Mouse (Mus musculus): Measurements from ENCODE around the gene Il2. TPM values are rescaled to one million over a fixed set of nuclear protein-coding genes. Genes with fewer than 3 reads are reported as not detected.

Il2 gene
- not detected for total RNA-seq (2021)
- long read RNA-seq, experiment 1, result 0 reads
- long read RNA-seq, experiment 2, result 0 reads

DNA sequence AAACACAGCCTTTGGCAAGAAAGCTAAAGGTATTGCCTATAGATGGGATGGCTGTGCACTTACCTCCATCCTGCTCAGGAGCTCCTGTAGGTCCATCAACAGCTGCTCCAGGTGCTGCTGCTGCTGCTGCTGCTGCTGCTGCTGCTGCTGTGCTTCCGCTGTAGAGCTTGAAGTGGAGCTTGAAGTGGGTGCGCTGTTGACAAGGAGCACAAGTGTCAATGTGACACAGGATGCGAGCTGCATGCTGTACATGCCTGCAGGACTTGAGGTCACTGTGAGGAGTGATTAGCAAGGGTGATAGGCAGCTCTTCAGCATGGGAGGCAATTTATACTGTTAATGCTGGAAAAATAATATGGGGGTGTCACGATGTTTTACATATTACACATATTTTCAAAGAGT, at the start of gene Il2:
TSS of gene Il2 (minus strand) at position 305 of the 400 bp plus-strand sequence.
- no peak for DNase-seq
- intact Hi-C loops (cut with DNase I), result no loop called here

DNA sequence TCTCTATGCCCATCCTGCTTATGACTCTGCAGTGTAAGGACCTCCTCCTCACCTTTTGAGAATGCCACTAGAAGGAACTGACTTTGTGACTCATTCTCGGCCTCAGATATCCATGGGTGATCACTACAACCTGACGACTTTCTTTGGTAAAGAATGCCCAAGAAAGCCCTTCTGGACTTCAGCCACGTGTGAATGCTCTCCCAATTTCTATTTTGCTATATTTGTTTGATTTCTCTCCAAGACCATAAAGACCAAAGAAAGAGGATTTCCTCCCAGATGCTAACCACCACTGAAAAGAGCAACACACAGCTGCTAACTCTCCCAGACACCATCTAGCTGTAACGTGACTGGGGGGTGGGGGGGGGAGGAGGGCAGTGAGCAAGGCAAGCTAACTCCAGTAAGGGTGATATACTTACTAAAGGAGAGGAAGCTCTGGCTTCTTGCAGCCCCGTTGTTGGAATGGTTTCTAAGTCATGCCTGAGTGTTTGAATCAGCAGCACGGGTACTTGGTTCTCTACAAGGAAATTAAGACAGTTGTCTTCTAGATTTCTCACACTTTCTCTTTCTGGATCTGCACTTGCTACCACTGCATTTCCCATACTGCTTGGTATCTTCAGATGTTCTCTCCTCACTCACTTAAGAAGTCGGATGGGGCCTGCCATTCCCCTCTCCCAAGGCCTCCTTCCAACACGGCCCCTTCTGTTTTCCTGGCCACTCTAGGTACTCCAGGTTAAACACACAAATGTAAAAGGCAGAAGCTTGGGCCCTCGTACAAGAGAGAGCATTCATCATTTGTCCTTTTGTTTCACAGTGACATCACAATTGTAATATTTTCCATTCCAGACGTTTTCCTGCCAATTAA, 49.2 kb upstream of the Il2 start:
- no peak for DNase-seq
- intact Hi-C loops (cut with DNase I), result no loop called here

DNA sequence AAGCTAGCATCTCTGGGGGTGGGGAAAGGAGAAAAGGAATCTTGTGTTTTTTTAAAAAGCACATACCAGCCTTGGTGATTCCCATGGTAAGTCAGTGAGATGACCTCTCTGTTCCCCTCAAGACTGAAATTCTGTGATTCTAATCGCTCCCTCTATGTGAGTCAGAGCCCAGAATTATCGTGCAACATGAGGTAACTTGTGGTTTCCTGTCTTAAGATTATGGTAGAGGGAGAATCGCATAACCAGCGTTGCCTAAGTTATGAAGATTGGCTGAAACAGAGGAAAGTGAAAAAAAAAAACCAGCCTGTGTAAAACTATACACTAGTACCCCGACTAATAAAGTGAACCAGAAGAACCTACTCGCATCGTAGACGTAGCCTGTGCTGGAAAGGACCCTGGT, 47.5 kb upstream of the Il2 start:
- no peak for DNase-seq
- intact Hi-C loops (cut with DNase I), result no loop called here

DNA sequence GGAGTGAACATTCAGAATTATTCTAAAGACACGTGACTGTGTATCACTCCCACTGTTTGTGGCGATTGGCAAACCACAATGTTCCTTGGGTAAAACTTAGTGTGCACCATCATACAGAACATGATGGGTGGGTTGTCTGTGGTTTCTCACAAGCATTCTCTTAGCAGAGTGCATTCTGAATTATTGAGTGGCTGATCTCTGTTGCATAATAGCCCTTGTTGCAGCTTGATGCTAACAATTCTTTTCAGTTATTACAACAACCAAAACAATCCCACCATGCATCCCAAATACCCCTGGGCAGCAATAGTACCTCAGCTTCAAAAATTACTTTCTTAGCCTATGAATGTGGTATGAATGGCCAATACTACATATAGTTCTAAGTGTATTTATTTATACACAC, 43.5 kb upstream of the Il2 start:
- no peak for DNase-seq
- intact Hi-C loops (cut with DNase I), result no loop called here

DNA sequence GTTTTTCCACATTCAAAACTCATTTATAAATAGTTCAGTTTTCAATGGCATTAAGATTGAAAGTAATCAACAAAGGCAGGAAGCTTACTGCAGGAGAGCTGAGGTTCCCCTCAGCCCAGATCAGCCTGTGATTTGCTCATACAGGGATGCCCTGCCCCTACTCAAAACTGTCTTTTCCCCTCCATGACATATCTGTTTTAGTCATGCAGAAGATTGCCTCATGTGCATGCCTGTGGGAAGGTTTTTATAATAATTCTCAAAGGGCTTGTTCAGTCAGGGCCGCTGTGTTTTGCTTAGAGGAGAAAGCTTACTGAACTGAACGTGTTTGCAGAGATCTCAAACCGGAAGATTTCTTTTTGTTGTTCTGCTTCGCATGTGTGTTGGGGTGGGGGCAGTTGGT, 35.3 kb upstream of the Il2 start:
- no peak for DNase-seq
- intact Hi-C loops (cut with DNase I), result no loop called here

DNA sequence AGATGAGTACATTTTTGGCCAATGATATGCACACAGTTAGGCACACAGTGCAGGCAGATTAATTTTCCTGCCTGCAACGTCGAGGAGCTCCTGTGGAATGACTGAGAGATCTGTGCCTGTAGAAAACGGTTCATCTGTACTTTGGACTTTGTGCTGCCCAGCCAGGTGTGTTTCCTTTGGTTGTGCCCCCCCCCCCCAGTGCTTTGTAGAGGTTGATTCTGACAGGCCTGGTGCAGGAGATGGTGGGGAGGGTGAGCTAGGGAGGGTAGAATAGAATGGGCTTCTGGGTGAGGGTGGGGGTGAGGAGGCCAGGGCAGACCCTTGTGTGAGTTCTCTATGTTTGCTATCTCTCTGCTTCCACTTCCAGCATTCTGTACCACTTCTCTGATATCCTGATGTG, 32.5 kb upstream of the Il2 start:
- no peak for DNase-seq
- intact Hi-C loops (cut with DNase I), result no loop called here

DNA sequence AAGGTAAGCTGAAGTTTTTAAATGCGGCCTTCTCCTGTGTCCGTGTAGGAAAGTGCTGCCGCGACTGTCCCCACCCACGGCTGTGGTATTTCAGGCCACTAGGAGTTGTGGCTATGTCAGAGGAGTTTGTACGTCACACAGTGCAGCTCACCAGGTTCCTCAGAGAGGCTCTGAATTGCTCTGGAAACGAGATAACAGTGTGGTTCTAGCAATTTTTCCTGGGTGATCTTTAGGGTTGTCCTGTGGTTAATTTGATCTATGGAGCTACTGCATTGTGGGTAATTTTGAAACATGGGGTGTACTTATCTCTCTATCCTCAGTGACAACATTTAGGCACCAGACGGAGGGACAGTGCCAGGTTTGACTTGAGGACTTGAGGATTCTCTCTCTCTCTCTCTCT, 31.3 kb upstream of the Il2 start:
- DNase-seq, result no peak
- intact Hi-C loops (cut with DNase I), result no loop called here

DNA sequence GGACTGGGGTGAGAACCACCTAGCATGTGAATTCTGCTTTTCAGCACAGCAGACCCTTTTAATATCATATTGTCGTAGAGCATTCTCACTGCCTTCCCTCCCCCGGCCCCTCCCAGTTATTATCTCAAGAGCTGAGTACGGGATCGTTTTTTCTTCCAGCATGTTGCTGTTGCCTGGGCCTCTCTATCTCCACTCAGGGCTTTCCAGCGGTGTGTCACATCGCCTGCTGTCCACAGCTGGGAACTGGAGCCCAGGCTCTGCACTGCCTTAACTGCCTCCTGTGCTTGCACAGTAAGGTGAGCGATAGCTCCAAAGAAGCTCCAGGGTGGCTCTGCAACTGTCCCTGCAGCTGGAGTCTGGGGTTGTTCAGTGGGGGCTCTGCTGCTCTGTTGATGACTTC, 28.6 kb upstream of the Il2 start:
- intact Hi-C loops (cut with DNase I), result no loop called here
- DNase-seq, result no peak

DNA sequence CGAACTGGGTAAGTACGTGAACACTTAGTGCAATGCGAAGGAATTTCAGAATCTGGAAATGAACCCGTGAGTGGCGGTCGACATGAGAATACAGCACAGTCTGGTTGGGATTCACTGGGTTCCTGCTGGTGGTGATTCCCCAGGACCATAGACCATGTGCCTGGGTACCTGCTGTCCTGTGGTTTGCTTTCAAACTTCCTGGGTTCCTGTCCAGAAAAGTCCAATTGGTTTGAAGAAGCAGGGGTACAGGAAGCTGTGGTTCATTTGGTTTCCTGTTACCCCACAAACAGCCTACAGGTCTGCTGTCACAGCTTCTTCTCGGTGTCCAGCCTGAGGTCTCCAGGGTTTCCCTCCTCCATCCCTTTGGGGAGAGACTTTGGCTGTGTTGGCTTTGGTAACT, 27.2 kb upstream of the Il2 start:
- intact Hi-C loops (cut with DNase I), result no loop called here
- no peak for DNase-seq

DNA sequence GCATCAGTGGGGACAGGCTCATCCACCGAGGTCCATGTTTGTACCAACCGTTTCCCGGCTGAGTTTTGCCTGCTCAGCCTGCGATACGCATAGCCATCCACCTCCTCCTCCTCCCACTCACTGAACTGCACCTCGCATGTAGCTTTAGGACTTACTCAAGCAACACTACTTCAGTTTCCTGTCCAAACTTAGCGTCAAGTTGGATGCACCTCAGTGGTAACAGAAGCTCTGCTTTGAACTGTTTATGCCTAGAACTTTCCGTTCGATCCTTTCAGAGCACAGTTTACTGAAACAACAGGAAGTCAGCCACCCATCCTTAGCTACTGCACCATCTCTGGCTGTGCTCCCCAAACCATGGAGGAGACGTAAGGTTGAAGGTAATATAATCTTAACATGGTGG, 26.5 kb upstream of the Il2 start:
- no peak for DNase-seq
- intact Hi-C loops (cut with DNase I), result no loop called here

DNA sequence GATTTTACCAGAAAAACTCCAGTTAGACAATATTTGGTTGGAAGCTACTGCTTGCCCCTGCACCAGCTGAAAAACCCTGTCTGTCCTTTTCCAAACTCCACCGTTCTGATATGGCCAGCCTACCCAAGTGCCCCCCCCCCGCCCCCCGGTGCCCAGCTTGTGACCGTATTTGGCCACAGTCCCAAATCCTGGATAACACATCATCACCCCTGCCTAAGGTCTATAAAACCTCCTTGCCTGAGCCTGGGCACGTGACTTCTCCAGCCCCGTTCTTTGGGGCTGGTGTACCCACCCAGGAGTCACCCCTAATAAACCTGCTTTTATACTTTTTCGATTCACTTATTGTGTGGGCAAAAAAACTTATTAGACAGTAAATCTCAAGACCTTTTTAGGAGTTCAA, 21.1 kb upstream of the Il2 start:
- no peak for DNase-seq
- intact Hi-C loops (cut with DNase I), result no loop called here

DNA sequence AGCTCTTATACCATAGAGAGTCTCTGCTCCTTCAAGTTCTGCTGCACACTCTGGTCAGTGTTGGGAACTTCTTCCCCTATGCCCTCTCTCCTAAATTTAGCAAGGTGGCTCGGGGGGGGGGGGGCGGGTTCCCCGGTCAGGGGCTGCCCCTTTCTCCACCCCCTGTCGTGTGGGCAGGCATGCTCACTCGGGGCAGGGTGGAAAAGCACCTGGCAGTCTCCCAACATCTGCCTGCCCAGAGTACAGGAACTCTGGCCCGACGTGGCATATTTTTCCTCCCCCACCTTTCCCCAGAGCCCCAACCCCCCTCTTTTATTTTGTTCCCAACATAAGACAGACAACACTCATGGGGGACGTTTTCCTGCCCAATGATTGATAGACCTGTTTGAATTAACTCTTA, 20.6 kb upstream of the Il2 start:
- intact Hi-C loops (cut with DNase I), result no loop called here
- peak; percentile 17 to 56 for DNase-seq

DNA sequence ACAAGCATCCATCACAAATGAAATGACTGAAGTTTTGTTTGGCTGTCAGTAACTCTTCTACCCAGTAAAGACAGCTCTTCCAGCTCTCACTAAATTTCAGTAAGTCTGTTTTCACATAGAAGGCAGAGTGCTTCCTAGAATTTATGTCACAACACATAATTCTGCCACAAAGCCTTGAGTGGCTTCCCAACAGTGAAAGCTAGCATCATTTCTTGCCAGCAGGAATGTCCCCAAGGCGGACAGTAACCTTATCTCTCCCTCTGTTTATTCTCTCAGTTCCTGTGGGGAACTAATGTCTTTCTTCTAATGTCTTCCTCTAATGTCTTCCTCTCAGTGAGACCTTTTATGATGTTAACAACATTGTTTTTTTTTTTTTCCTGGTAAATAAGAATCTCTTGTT, 19.2 kb upstream of the Il2 start:
- intact Hi-C loops (cut with DNase I), result no loop called here

DNA sequence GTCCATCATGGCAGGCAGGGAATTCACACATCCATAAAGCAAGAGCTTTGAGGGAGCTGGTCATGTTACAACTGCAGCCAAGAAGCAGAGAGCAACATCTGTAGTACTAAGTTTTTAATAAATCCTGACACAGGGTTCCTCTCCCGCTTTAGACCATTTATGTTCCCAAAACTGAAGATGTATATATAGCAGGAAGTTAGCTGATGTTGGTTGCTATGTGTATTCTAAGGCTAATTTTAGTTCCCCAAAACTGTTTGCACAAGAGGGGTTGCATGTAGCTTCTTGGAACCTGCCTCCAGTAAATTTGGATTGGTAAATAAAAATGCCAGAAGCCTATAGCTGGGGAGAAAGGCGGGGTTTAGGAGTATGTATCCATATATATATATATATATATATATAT, 16.1 kb upstream of the Il2 start:
- no peak for DNase-seq
- intact Hi-C loops (cut with DNase I), result no loop called here

More for the DNA sequence above, 19.2 kb upstream of the Il2 start:
- DNase-seq, result no peak

DNA sequence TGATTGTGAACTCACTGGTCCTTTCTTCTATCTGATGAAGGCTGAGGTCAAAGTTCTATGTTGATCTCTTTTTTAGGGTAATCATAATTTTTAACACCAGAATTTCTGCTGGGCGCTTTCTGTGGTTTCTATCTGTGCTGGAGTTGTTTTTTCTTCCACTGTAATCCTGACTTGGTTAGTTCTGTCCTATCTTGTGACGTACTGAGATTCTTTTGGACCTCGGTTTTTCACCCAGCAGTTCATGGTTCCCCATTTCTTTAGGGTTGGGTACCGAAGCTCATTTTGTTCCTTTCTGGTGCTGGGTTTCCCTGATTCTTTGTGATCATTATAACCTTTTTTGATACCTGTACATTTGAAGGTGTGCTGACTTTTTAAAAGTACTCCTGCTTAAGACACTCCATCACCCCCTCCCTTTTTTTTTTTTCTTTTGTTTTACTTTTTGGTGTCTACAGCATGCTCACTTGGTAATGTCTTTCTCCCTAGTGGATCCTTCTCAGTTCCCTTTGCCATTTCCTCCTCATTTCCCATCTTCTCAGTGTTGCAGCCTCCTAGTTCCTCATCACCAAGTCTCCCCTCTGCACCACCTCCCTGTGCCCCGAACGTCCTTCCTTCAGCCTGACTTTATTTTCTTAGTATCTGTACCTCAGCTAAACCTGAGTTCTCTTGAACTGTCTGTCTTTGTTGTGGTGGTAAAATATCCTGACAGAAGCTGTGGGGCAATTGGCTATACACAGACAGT, 14.6 kb upstream of the Il2 start:
- DNase-seq, result no peak
- intact Hi-C loops (cut with DNase I), result no loop called here

DNA sequence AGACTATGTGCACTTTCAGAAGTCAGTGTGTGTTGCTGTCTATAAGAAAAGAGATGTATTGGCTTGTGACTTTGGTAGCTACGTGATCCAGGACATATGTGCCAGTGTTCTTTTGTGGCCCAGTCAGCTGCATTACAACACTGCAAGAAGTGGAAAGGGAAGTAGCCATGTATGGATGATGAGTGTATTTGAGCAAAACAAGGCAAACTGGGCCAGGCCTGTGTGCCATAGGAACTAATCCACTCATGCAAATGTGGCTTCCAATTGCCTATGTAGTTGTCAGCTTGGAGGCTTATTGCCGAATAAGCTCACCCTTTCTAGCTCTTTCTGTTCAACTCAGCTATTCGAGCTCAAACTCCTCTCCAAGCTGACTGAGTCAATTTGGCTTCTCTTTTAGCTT, 13.4 kb upstream of the Il2 start:
- intact Hi-C loops (cut with DNase I), result no loop called here
- DNase-seq, result no peak

DNA sequence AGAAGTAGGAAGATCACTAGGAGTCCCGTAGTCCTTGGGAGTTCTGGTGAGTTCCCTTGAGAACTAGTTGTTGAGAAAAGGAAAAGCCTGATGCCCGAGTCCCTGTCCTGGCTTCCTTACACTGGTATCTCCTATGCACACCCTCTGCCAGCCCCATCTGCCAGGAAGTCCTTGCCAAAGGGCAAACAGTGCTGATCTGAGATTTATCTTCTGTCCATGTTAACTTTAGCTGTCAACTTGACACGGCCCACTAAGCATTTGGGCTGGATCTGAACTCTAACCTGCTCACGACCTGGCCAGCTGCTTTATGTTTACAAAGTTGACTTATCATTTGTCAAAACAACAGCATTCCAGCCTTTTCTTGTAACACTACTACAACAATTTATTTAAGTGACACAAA, 11.5 kb upstream of the Il2 start:
- intact Hi-C loops (cut with DNase I), result no loop called here
- no peak for DNase-seq

DNA sequence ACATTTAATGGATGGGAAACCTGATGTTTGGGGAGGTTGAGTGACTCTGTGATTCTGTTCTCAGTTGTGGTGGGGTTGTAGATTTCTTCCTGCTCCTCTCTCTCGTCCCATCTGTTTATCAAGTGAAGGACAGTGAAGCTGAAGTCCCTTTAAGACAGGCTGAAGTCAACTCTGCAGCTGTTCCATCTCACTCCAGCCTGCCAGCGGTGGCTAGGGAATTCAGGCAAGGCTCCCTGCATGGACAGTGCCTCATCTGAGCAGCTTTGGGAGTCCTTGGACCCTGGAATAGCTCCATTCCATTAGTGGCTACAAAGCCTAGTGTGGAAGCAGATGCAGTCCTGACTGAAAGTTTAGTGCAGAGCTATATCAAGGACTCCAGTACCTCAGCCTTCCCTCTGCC, 3.3 kb upstream of the Il2 start:
- DNase-seq, result peak; percentile 52 to 55
- intact Hi-C loops (cut with DNase I), result no loop called here

DNA sequence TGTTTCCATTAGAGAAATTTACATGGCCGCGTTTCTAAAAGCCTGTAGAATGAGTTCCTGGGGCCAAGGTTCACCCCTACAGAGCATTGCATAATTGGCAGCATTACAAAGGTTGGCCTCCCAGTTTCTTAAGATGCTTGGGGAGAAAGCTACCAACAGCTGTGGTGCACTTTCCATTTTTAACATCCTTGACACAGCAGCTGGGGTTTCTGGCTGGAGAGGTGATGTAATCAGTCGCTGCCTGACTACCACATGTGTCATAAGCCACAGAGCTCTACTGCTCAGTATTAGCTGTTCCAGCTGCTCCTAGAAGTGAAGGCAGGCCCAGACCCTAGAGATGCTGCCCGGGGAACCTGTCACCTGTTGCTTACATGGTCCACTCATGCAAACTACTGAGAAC, 2.5 kb upstream of the Il2 start:
- DNase-seq, result peak; percentile 43 to 47
- intact Hi-C loops (cut with DNase I), result no loop called here

DNA sequence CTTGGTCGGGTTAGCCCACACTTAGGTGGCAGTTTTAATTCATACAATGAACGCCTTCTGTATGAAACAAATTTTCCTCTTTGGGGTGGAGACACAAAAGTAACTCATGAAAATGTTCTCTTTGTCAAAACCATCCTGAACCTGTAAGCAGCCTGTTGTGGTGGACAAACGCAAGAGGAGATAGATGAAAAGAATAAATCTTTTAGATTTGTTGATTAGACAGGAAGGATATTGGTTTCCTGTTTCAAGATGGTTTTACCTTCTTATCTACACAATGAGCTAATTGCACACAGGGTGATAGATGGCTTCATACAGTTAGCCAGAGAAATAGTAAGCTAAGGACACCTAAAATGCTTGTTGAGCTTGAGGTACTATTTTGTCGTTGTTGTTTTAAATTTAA, 403 bp upstream of the Il2 start:
- intact Hi-C loops (cut with DNase I), result no loop called here
- no peak for DNase-seq

DNA sequence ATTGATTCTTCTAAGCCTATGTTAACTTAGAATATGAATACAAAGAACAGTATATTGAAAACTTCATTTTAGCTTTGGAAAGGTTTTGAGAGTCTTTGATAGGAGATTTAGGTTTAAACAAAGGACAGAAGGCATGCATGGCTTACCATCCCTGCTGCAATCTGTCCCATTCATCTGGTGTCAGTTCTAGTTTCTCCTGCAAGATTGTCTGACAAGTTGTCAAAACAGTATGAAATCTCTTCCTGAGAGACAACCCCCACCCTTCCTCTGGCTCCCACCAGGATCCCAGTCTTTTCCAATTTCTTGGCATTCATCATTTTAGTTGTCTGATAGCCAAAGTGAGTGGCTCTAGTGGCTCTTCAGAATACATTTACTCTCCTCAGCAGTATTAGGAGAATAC, 35.0 kb downstream of the Il2 start:
- intact Hi-C loops (cut with DNase I), result no loop called here
- no peak for DNase-seq

DNA sequence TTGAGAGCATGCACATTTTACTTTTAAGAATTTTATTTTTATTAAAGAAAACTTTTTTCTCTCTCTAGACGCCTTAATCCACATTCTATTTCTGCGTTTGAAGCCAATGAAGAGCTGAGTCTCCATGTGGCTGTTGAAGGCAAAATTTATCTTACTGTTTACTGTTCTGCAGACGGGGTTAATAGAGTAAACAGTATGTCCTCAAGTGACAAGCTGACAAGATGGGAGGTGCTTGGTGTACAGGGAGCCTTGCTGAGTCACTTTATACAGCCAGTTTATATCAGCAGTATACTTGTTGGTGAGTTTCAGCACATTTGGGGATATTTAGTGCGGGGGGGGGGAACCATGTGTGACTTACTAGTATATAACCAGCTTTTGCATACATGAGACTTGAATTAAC, 40.9 kb downstream of the Il2 start:
- no peak for DNase-seq
- intact Hi-C loops (cut with DNase I), result no loop called here
